Mouse (Mus musculus): ENCODE measurements around the gene Rhox4g. TPM values are rescaled to one million over a fixed set of nuclear protein-coding genes. Genes with fewer than 3 reads are reported as not detected.
"Not testable (repeated sequence)": the region's sequence is repeated elsewhere in the genome, so short reads cannot be mapped to it uniquely, and the experiment has no call there.

Gene Rhox4g
- not detected for total RNA-seq (2021)
- long read RNA-seq, experiment 1, result 0 reads
- long read RNA-seq, experiment 2, result 0 reads

DNA sequence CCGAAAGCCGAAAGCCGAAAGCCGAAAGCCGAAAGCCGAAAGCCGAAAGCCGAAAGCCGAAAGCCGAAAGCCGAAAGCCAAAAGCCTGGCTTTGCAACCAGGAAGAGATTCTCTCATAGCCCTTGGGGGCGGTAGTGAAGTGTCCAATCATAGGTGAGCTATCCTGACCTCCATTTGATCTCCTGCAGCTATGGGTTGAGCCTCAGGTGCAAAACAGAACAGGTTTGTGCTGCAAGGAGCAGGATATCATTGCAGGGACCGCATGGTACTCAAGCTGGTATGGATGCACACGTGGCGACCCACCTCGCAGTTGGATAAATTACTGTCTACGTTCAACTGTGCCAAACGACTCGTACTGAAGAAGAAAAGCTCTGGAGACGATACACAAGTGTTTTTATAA lies at the start of gene Rhox4g:
Gene Rhox4g (minus strand): TSS at position 101 of the 400 bp plus-strand sequence.
- not testable (repeated sequence) for DNase-seq

DNA sequence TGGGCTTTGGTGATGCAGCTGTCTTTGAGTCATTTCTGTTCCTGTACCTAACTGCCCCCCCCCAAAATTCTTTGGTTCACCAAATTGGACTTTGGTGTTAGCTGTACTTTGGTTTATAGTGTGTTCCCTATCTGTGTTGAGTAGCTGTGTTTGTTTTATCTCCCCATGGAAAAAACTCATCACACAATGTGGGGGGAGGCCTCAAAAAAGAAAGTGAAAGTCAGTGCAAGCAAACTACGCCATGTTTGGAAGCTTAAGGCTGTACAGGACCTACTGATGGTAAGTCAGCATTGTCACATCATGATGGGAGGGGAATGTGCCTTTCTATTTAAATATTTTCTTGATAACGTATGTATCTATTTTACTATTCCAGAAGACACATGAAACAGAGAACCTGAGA lies 41.1 kb upstream of the Rhox4g start:
- DNase-seq, result no peak

DNA sequence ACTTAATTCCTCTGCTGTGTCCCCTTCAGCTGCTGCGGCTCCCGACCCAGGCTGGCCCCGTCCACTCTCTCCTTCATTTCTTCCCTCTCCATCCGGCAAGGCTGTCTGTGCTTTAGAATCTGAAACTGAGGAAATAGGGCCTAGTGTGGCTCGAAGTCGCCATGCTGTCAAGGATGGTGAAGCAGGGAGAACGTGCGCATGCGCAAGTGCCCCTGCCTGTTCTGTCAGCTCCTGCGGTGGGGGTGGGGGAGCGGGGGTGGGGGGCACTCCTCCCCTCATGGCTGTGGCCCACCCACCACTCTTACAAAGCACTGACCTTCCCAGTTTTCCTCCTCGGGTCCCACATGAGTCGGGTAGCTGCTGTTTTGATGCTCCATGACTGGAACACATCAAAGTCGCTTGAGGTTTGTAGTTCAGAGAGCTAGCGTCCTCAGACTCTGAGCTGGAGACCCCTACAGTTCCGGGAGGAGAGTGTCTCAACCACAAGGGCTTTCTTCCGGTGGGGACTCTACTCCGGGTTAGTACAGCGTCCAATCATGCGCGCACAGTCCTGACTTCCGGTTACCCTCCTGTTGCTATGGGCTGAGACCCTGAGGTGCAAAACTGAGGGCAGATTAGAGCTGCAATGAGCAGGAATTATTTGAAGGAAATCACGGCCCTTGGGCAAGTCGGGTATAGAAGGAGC lies 32.0 kb upstream of the Rhox4g start:
- no peak for DNase-seq

DNA sequence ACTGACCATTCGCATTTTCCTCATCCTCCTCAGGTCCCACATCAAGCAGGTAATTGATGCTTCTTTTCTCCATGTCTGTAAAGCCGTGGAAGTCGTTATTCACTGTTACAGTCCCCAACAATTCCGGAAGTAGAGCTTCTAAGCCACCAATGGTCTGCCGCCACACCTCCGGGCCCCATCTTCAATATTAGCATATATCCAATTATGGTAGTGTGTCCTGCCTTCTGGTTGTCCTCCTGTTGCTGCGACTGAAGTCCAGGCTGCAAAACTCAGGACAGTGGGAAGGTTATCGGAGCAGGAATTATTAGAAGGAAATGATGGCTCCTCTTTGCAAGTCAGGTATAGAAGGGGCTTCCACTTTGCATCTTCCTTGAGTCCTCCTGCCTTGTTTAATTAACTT lies 22.1 kb upstream of the Rhox4g start, which contains the start of gene Rhox2h:
Gene Rhox2h (minus strand): TSS at position 101 of the 400 bp plus-strand sequence.
- not testable (repeated sequence) for DNase-seq

DNA sequence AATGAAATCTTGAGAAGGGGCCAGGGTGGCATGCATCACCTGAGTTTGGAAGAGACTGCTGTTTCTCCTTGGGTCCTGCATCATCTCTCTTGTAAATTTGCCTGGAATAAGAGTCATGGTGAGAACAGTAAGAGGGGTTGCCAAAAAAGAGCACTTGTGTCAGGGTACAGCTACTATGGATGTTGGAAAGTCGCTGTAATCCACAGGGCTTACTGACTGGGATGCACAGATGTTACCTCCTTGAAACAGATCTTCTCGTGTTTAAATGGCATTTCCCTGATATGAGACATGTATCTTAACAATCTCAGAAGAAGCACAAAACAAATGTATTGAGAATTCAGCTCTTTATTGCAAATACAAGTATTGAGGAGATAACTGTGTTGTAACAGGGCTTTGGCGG lies 17.5 kb upstream of the Rhox4g start, which contains the start of gene Rhox3h:
Gene Rhox3h (minus strand): TSS at position 101 of the 400 bp plus-strand sequence.
- DNase-seq, result not testable (repeated sequence)

DNA sequence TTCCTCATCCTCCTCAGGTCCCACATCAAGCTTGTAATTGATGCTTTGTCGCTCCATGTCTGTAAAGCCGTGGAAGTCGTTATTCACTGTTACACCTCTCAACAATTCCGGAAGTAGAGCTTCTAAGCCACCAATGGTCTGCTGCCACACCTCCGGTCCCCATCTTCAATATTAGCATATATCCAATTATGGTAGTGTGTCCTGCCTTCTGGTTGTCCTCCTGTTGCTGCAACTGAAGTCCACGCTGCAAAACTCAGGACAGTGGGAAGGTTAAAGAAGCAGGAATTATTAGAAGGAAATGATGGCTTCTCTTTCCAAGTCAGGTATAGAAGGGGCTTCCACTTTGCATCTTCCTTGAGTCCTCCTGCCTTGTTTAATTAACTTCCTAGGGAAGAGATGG lies 7.8 kb downstream of the Rhox4g start, which contains the start of gene Rhox2g:
Gene Rhox2g (minus strand): TSS at position 101 of the 400 bp plus-strand sequence.
- not testable (repeated sequence) for DNase-seq

DNA sequence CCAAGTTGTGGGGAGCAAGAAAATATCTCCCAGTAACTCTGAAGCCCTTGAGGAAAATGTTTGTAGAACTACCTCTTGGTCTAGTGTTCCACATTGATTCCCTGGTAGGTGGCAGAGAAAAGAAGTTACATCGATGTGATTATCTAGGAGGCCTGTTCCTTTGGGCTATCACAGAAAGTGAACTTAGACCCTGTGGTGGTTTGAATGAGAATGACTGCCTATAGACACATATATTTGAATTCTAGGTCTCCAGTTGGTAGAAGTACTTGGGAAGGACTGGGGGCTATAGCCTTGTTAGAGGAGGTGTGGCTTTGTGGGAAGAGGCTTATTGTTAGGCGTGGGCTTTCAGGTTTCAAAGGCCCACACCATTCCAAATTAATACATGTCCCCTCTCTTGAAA lies 22.6 kb downstream of the Rhox4g start, which contains the start of gene Rhox3g:
Gene Rhox3g (minus strand): TSS at position 101 of the 400 bp plus-strand sequence.
- DNase-seq, result not testable (repeated sequence)

DNA sequence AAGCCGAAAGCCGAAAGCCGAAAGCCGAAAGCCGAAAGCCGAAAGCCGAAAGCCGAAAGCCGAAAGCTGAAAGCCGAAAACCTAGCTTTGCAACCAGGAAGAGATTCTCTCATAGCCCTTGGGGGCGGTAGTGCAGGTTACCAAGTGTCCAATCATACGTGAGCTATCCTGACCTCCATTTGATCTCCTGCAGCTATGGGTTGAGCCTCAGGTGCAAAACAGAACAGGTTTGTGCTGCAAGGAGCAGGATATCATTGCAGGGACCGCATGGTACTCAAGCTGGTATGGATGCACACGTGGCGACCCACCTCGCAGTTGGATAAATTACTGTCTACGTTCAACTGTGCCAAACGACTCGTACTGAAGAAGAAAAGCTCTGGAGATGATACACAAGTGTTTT lies 43.5 kb downstream of the Rhox4g start, which contains the start of gene Rhox4f:
Gene Rhox4f (minus strand): TSS at position 101 of the 400 bp plus-strand sequence.
- DNase-seq, result not testable (repeated sequence)

Other genes starting within 250 kb of the Rhox4g start
- gene Rhox2b, start 239.3 kb downstream of the Rhox4g start, total RNA-seq (2021), result not detected
- not detected for gene Rhox4b, start 218.8 kb downstream of the Rhox4g start, total RNA-seq (2021)
- not detected for gene Rhox2c, start 197.6 kb downstream of the Rhox4g start, total RNA-seq (2021)
- not detected for gene Rhox3c, start 192.7 kb downstream of the Rhox4g start, total RNA-seq (2021)
- gene Rhox4c, start 171.0 kb downstream of the Rhox4g start, total RNA-seq (2021), result not detected
- gene Rhox2d, start 157.9 kb downstream of the Rhox4g start, total RNA-seq (2021), result not detected
- not detected for gene Rhox4d, start 137.0 kb downstream of the Rhox4g start, total RNA-seq (2021)
- not detected for gene Rhox2e, start 120.9 kb downstream of the Rhox4g start, total RNA-seq (2021)
- gene Rhox3e, start 109.3 kb downstream of the Rhox4g start, total RNA-seq (2021), result not detected
- not detected for gene Rhox4e, start 93.9 kb downstream of the Rhox4g start, total RNA-seq (2021)
- not detected for gene Rhox2f, start 79.9 kb downstream of the Rhox4g start, total RNA-seq (2021)
- gene Rhox3f, start 70.3 kb downstream of the Rhox4g start, total RNA-seq (2021), result not detected
- not detected for gene Rhox4f, start 43.6 kb downstream of the Rhox4g start, total RNA-seq (2021)
- gene Rhox3g, start 22.7 kb downstream of the Rhox4g start, total RNA-seq (2021), result not detected
- not detected for gene Rhox2g, start 7.9 kb downstream of the Rhox4g start, total RNA-seq (2021)
- not detected for gene Rhox3h, start 17.4 kb upstream of the Rhox4g start, total RNA-seq (2021)
- gene Rhox2h, start 21.9 kb upstream of the Rhox4g start, total RNA-seq (2021), result not detected
- not detected for gene Rhox5, start 153.5 kb upstream of the Rhox4g start, total RNA-seq (2021)
- not detected for gene Rhox6, start 175.6 kb upstream of the Rhox4g start, total RNA-seq (2021)
- not detected for gene Rhox7a, start 180.4 kb upstream of the Rhox4g start, total RNA-seq (2021)
- gene Rhox8, start 227.6 kb upstream of the Rhox4g start, total RNA-seq (2021), result not detected
- not detected for gene Rhox7b, start 245.9 kb upstream of the Rhox4g start, total RNA-seq (2021)